Mouse (Mus musculus): ENCODE measurements around the gene Ctso.

- no peak for TF ChIP-seq CTCF (IDR thresholded peaks at IDR 0.05 in 2 of 3, conservative IDR thresholded peaks at IDR 0.05 in 1 of 3; ENCODE audit: control insufficient read depth in 1 of 3, insufficient read depth in 1 of 3, low read depth in 2 of 3, low read length in 3 of 3, poor library complexity in 1 of 3, severe bottlenecking in 1 of 3)
- no peak for TF ChIP-seq SMC3 (IDR thresholded peaks at IDR 0.05; ENCODE audit: low read depth, low read length)
- no peak for TF ChIP-seq POLR2A (IDR thresholded peaks at IDR 0.05; ENCODE audit: control insufficient read depth in 1 of 2, insufficient read depth in 1 of 2, low read depth in 1 of 2, low read length in 2 of 2, poor library complexity in 1 of 2)
- no peak for TF ChIP-seq ETS1 (IDR thresholded peaks at IDR 0.05; ENCODE audit: low read depth, low read length)
- TF ChIP-seq CHD1 (IDR thresholded peaks at IDR 0.05; ENCODE audit: low read depth, low read length), result no peak
- TF ChIP-seq GATA1 (IDR thresholded peaks at IDR 0.05; ENCODE audit: low read depth, low read length), result no peak
- no peak for TF ChIP-seq RAD21 (IDR thresholded peaks at IDR 0.05; ENCODE audit: low read depth, low read length)
- TF ChIP-seq E2F4 (IDR thresholded peaks at IDR 0.05; ENCODE audit: borderline replicate concordance, low read depth, low read length), result no peak
Observed at GRCm38 (mm10) chr3:81981576-81981975, 49.2 kb downstream of the Ctso start.
